Mouse (Mus musculus) neutrophil, adult 65 days (primary cell): ENCODE measurements around the gene Srprb. TPM values are rescaled to one million over a fixed set of nuclear protein-coding genes. Genes with fewer than 3 reads are reported as not detected.

Source experiments
- total RNA-seq: library from RNA; stranded (reverse); gene quantifications from 2 replicates; pipeline ENCODE4 v1.2.4, GENCODE M21; 2023

The Srprb gene
- total RNA-seq: 4.9 and 5.0 TPM in 2 replicates

GRCm38 (mm10) chr9:103201561-103202260 is at the start of gene Srprb:
Gene Srprb (minus strand): TSS chr9:103202137.

DNA sequence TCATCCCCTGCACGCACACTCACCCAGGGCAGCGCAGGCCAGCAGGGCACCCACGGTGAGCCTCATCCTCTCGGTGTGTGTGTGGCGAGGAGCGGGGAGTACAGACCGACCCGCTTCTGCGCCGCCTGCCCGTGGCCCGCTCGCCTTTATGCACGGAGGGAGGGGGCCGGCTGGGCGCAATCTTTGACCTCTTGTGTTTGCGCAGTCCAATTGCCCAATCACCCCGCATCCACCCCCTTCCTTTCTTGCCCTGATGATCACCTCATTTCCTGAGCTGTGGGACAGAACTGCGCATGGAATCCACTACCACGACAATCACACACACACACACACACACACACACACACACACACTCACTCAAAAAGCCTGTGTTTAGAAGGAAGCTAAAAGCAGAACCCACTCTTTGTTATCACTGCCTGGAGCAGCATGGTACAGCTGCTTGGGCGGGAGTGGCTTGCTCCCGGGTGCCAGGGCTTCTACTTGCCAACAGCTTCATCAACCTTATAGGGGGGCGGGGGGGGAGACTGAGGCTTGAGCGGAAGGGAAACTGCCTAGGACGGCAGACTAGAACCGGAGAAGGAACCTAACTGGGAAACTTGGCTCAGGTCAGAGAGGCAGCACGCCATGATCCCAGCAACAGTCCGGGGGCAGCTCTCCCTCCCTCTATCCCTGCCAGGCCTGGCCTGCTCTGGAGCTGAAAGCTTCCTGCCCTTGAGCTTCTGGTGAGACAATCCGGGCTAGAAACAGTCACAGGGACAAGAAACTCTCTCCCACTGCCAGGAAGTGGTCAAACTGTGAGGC is 28.4 kb upstream of the Srprb start, which contains the start of the genes Gm20425 and Trf:
Gm20425 (minus strand) TSS at position 157 of the 801 bp plus-strand sequence.
Trf (minus strand) TSS at position 294 of the 801 bp plus-strand sequence.

Other genes with a start within 250 kb of the Srprb start
- gene Slco2a1, start 213.4 kb downstream of the Srprb start, total RNA-seq: not detected in 2 replicates
- not detected in 2 replicates for gene Rab6b, start 90.3 kb downstream of the Srprb start, total RNA-seq
- 1.7 and 6.6 TPM in 2 replicates for gene Gm20425, start 28.2 kb upstream of the Srprb start, total RNA-seq
- 61.9 and 67.0 TPM in 2 replicates for gene Trf, start 28.3 kb upstream of the Srprb start, total RNA-seq
- gene 1300017J02Rik, start 102.9 kb upstream of the Srprb start, total RNA-seq: 0.60 and 1.2 TPM in 2 replicates
- 63.1 and 103 TPM in 2 replicates for gene Topbp1, start 103.1 kb upstream of the Srprb start, total RNA-seq
- gene Cdv3, start 163.7 kb upstream of the Srprb start, total RNA-seq: 76.1 and 79.0 TPM in 2 replicates